Mouse (Mus musculus): ENCODE measurements around the gene Nav2.

DNA sequence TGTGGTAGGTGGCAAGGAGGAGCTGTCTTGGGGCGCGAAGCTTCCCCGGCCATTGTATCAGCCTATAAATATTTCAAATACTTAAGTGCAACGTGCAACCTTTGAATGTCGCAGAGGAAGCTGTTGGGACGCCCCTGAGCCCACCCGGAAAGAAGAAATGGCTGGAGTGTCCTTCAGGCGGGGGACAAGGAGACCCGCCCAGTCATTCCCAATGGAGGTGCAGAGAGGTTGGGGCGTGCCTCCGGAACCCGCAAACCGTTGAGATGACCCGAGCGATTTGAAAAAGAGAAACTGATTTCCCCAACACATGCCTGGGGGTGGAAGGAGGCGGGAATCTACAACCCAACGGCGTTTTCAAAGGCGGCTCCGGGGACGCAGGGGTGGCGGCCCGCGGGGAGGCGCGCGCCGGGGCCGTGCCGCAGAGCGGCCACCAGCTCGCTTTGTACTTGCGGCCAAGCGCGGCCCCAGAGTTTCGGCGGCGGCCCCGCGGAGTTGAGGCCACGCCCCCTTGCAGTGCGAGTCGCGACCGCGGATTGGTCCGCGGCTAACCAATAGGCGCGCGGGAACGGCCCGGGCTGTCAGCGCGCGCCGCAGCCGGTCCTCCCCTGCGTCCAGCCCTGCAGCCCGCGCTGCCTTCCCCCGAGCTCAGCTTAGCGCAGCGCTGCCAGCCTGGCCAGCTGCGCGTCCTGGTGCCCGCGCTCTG, 337.2 kb downstream of the Nav2 start:
- TF ChIP-seq CTCF (IDR thresholded peaks at IDR 0.05; ENCODE audit: borderline replicate concordance, extremely low read depth, insufficient read depth, insufficient read length) (no peak), POLR2A (IDR thresholded peaks at IDR 0.05; ENCODE audit: borderline replicate concordance, extremely low read depth, insufficient read depth, insufficient read length, poor library complexity, severe bottlenecking) (peak; percentile 97)
